Comparison of ENCODE assay signal across 27 mouse cellular contexts in genomic region chr7:4802247-4802646, GRCm38 (mm10). TPM values are rescaled to one million over a fixed set of nuclear protein-coding genes. Genes with fewer than 3 reads are reported as not detected.
"Had no signal": no experiment of that assay in that cellular context is flagged by ENCODE, and none has a peak within 500 bp of the region (broad histone marks: within the 10 kb centered on the region; RNA-seq: fewer than 3 reads in every experiment).

No protein-coding gene starts in this region.

- H3K4me3 ChIP-seq: heart, adult 2 months; heart, embryonic 13.5 days; heart, embryonic 15.5 days; intestine, embryonic 15.5 days; left cerebral cortex, adult 2 months; limb, embryonic 10.5 days; limb, embryonic 12.5 days had no signal

- H3K9ac ChIP-seq: heart, embryonic 13.5 days; heart, embryonic 15.5 days; hindbrain, embryonic 14.5 days; intestine, embryonic 15.5 days; limb, embryonic 12.5 days had no signal

- H3K9me3 ChIP-seq: heart, embryonic 13.5 days; heart, embryonic 15.5 days; intestine, embryonic 15.5 days; limb, embryonic 10.5 days; limb, embryonic 12.5 days had no signal

- H3K27ac ChIP-seq: heart, adult 2 months; heart, embryonic 13.5 days; heart, embryonic 15.5 days; hindbrain, embryonic 14.5 days; intestine, embryonic 15.5 days; left cerebral cortex, adult 2 months; limb, embryonic 10.5 days; limb, embryonic 12.5 days had no signal

- DNase-seq: gastrocnemius, postnatal 14 days; gastrocnemius, postnatal 36 days; heart, adult 2 months; heart, postnatal 14 days; heart, postnatal 36 days; kidney, adult 18-20 months; kidney, adult 8-10 months; kidney, postnatal 10 days; kidney, postnatal 36 days; liver had no signal

- H3K4me1 ChIP-seq: heart, embryonic 15.5 days; intestine, embryonic 15.5 days; limb, embryonic 10.5 days; limb, embryonic 12.5 days had no signal

- H3K27me3 ChIP-seq: heart, embryonic 13.5 days; heart, embryonic 15.5 days; intestine, embryonic 15.5 days; limb, embryonic 12.5 days had no signal

- H3K4me2 ChIP-seq: heart, embryonic 11.5 days; heart, embryonic 13.5 days; heart, embryonic 15.5 days; hindbrain, embryonic 14.5 days; intestine, embryonic 15.5 days; limb, embryonic 12.5 days; liver, embryonic 11.5 days had no signal

- ATAC-seq: hindbrain, embryonic 16.5 days; inflammation-experienced regulatory T-cells, adult 6 months; intestine, embryonic 15.5 days; intestine, postnatal 0 days had no signal

RNA-seq across cellular contexts. Expression of gene Tmem190, which starts 19.5 kb away (rescaled TPM):
- polyA plus RNA-seq: heart, embryonic 11.5 days; heart, embryonic 13.5 days; heart, embryonic 15.5 days; heart, postnatal 0 days; hindbrain, embryonic 11.5 days; hindbrain, embryonic 14.5 days; inflammation-experienced regulatory T-cells, adult 6 months; intestine, postnatal 0 days; kidney, embryonic 14.5 days; large intestine, adult 2 months; limb, embryonic 10.5 days; limb, embryonic 14.5 days had no signal

RNA-seq across cellular contexts. Expression of gene Il11, which starts 19.6 kb away (rescaled TPM):
- polyA plus RNA-seq: heart, adult 2 months; heart, embryonic 11.5 days; heart, embryonic 13.5 days; heart, embryonic 15.5 days; heart, postnatal 0 days; inflammation-experienced regulatory T-cells, adult 6 months; kidney, embryonic 14.5 days; limb, embryonic 12.5 days; liver, embryonic 11.5 days had no signal
